Mouse (Mus musculus): ENCODE results near the gene Ttf2. TPM values are rescaled to one million over a fixed set of nuclear protein-coding genes. Genes with fewer than 3 reads are reported as not detected.

The Ttf2 gene
- polyA plus RNA-seq, 1 experiment from 2014 or later, result 12.2 TPM

GRCm38 (mm10) chr3:100940496-100941037, 28.9 kb downstream of the Ttf2 start:
- Histone ChIP-seq H3K9me3 (ENCODE audit: control insufficient read depth, low read length) (no peaks in the 10 kb centered on the region), H3K4me2 (ENCODE audit: low read length) (no peak overlapping the region), H3K4me3 (ENCODE audit: control insufficient read depth in 1 of 2, insufficient read depth in 1 of 2, low read depth in 1 of 2, low read length in 2 of 2) (no peak overlapping the region), H3K4me1 (ENCODE audit: control insufficient read depth in 2 of 2, insufficient read depth in 2 of 2, low read length in 2 of 2) (no peaks in the 10 kb centered on the region), H3K36me3 (ENCODE audit: control insufficient read depth, insufficient read depth, low read length) (peaks cover 86% of the 10 kb centered on the region), H3K9ac (ENCODE audit: low read length) (no peak overlapping the region), H3K27ac (replicated peaks in 1 of 2; ENCODE audit: control insufficient read depth in 1 of 2, insufficient read depth in 1 of 2, low read depth in 2 of 2, low read length in 2 of 2) (no peak overlapping the region), H3K27me3 (ENCODE audit: control insufficient read depth, insufficient read depth, low read length) (no peaks in the 10 kb centered on the region)
- ATAC-seq (ENCODE audit: insufficient number of reproducible peaks, insufficient read depth, low FRiP score, low read depth), result no peak
- 87% methylated on average over 4 of the region's 4 CpGs for WGBS

GRCm38 (mm10) chr3:100938211-100938610, 31.3 kb downstream of the Ttf2 start:
- H3K4me3 ChIP-seq (ENCODE audit: control insufficient read depth in 1 of 2, insufficient read depth in 1 of 2, low read depth in 1 of 2, low read length in 2 of 2), result no peak overlapping the region
- 90% methylated on average over 4 of the region's 4 CpGs for WGBS
- no peaks in the 10 kb centered on the region for H3K9me3 ChIP-seq (ENCODE audit: control insufficient read depth, low read length)
- no peak for ATAC-seq (ENCODE audit: insufficient number of reproducible peaks, insufficient read depth, low FRiP score, low read depth)
- H3K9ac ChIP-seq (ENCODE audit: low read length), result no peak overlapping the region
- H3K27me3 ChIP-seq (ENCODE audit: control insufficient read depth, insufficient read depth, low read length), result no peaks in the 10 kb centered on the region
- H3K4me2 ChIP-seq (ENCODE audit: low read length), result no peak overlapping the region
- H3K27ac ChIP-seq (replicated peaks in 1 of 2; ENCODE audit: control insufficient read depth in 1 of 2, insufficient read depth in 1 of 2, low read depth in 2 of 2, low read length in 2 of 2), result no peak overlapping the region
- peaks cover 84% of the 10 kb centered on the region for H3K36me3 ChIP-seq (ENCODE audit: control insufficient read depth, insufficient read depth, low read length)
- H3K4me1 ChIP-seq (ENCODE audit: control insufficient read depth in 2 of 2, insufficient read depth in 2 of 2, low read length in 2 of 2), result no peaks in the 10 kb centered on the region

- WGBS, result 96% methylated on average over 6 of the region's 6 CpGs
- H3K9ac ChIP-seq (ENCODE audit: low read length), result no peak overlapping the region
- no peaks in the 10 kb centered on the region for H3K27me3 ChIP-seq (ENCODE audit: control insufficient read depth, insufficient read depth, low read length)
- H3K27ac ChIP-seq (replicated peaks in 1 of 2; ENCODE audit: control insufficient read depth in 1 of 2, insufficient read depth in 1 of 2, low read depth in 2 of 2, low read length in 2 of 2), result no peak overlapping the region
- H3K4me1 ChIP-seq (ENCODE audit: control insufficient read depth in 2 of 2, insufficient read depth in 2 of 2, low read length in 2 of 2), result no peaks in the 10 kb centered on the region
- H3K4me3 ChIP-seq (ENCODE audit: control insufficient read depth in 1 of 2, insufficient read depth in 1 of 2, low read depth in 1 of 2, low read length in 2 of 2), result no peak overlapping the region
- H3K9me3 ChIP-seq (ENCODE audit: control insufficient read depth, low read length), result no peaks in the 10 kb centered on the region
- ATAC-seq (ENCODE audit: insufficient number of reproducible peaks, insufficient read depth, low FRiP score, low read depth), result no peak
- H3K36me3 ChIP-seq (ENCODE audit: control insufficient read depth, insufficient read depth, low read length), result peaks cover 85% of the 10 kb centered on the region
- H3K4me2 ChIP-seq (ENCODE audit: low read length), result no peak overlapping the region
Measured at GRCm38 (mm10) chr3:100936201-100936600, 33.3 kb downstream of the Ttf2 start.

- no peak for ATAC-seq (ENCODE audit: insufficient number of reproducible peaks, insufficient read depth, low FRiP score, low read depth)
- 90% methylated on average over 6 of the region's 6 CpGs for WGBS
- H3K4me1 ChIP-seq (ENCODE audit: control insufficient read depth in 2 of 2, insufficient read depth in 2 of 2, low read length in 2 of 2), result no peaks in the 10 kb centered on the region
- H3K36me3 ChIP-seq (ENCODE audit: control insufficient read depth, insufficient read depth, low read length), result peaks cover 85% of the 10 kb centered on the region
- H3K9ac ChIP-seq (ENCODE audit: low read length), result no peak overlapping the region
- H3K4me2 ChIP-seq (ENCODE audit: low read length), result no peak overlapping the region
- no peak overlapping the region for H3K27ac ChIP-seq (replicated peaks in 1 of 2; ENCODE audit: control insufficient read depth in 1 of 2, insufficient read depth in 1 of 2, low read depth in 2 of 2, low read length in 2 of 2)
- no peaks in the 10 kb centered on the region for H3K9me3 ChIP-seq (ENCODE audit: control insufficient read depth, low read length)
- H3K4me3 ChIP-seq (ENCODE audit: control insufficient read depth in 1 of 2, insufficient read depth in 1 of 2, low read depth in 1 of 2, low read length in 2 of 2), result no peak overlapping the region
- no peaks in the 10 kb centered on the region for H3K27me3 ChIP-seq (ENCODE audit: control insufficient read depth, insufficient read depth, low read length)
Measured at GRCm38 (mm10) chr3:100935521-100935920, 33.9 kb downstream of the Ttf2 start.

GRCm38 (mm10) chr3:100932077-100932944, 37.2 kb downstream of the Ttf2 start:
- no peak overlapping the region for H3K9ac ChIP-seq (ENCODE audit: low read length)
- no peak overlapping the region for H3K4me3 ChIP-seq (ENCODE audit: control insufficient read depth in 1 of 2, insufficient read depth in 1 of 2, low read depth in 1 of 2, low read length in 2 of 2)
- H3K4me1 ChIP-seq (ENCODE audit: control insufficient read depth in 2 of 2, insufficient read depth in 2 of 2, low read length in 2 of 2), result no peaks in the 10 kb centered on the region
- no peak for ATAC-seq (ENCODE audit: insufficient number of reproducible peaks, insufficient read depth, low FRiP score, low read depth)
- WGBS, result 70% methylated on average over 11 of the region's 11 CpGs
- no peaks in the 10 kb centered on the region for H3K27me3 ChIP-seq (ENCODE audit: control insufficient read depth, insufficient read depth, low read length)
- H3K36me3 ChIP-seq (ENCODE audit: control insufficient read depth, insufficient read depth, low read length), result peaks cover 83% of the 10 kb centered on the region
- no peak overlapping the region for H3K4me2 ChIP-seq (ENCODE audit: low read length)
- H3K9me3 ChIP-seq (ENCODE audit: control insufficient read depth, low read length), result no peaks in the 10 kb centered on the region
- H3K27ac ChIP-seq (replicated peaks in 1 of 2; ENCODE audit: control insufficient read depth in 1 of 2, insufficient read depth in 1 of 2, low read depth in 2 of 2, low read length in 2 of 2), result no peak overlapping the region

GRCm38 (mm10) chr3:100931332-100932076, 38.0 kb downstream of the Ttf2 start:
- Histone ChIP-seq H3K36me3 (ENCODE audit: control insufficient read depth, insufficient read depth, low read length) (peaks cover 82% of the 10 kb centered on the region), H3K9ac (ENCODE audit: low read length) (no peak overlapping the region), H3K4me2 (ENCODE audit: low read length) (no peak overlapping the region), H3K4me1 (ENCODE audit: control insufficient read depth in 2 of 2, insufficient read depth in 2 of 2, low read length in 2 of 2) (no peaks in the 10 kb centered on the region), H3K27ac (replicated peaks in 1 of 2; ENCODE audit: control insufficient read depth in 1 of 2, insufficient read depth in 1 of 2, low read depth in 2 of 2, low read length in 2 of 2) (no peak overlapping the region), H3K9me3 (ENCODE audit: control insufficient read depth, low read length) (no peaks in the 10 kb centered on the region), H3K27me3 (ENCODE audit: control insufficient read depth, insufficient read depth, low read length) (no peaks in the 10 kb centered on the region), H3K4me3 (ENCODE audit: control insufficient read depth in 1 of 2, insufficient read depth in 1 of 2, low read depth in 1 of 2, low read length in 2 of 2) (no peak overlapping the region)
- no peak for ATAC-seq (ENCODE audit: insufficient number of reproducible peaks, insufficient read depth, low FRiP score, low read depth)
- 90% methylated on average over 23 of the region's 23 CpGs for WGBS

- Histone ChIP-seq H3K27me3 (ENCODE audit: control insufficient read depth, insufficient read depth, low read length) (no peaks in the 10 kb centered on the region), H3K4me3 (ENCODE audit: control insufficient read depth in 1 of 2, insufficient read depth in 1 of 2, low read depth in 1 of 2, low read length in 2 of 2) (no peak overlapping the region), H3K4me1 (ENCODE audit: control insufficient read depth in 2 of 2, insufficient read depth in 2 of 2, low read length in 2 of 2) (peaks cover 12 to 27% of the 10 kb centered on the region in 2 experiments; a peak in 3 of 4 replicates), H3K36me3 (ENCODE audit: control insufficient read depth, insufficient read depth, low read length) (peaks cover 31% of the 10 kb centered on the region), H3K4me2 (ENCODE audit: low read length) (no peak overlapping the region), H3K9ac (ENCODE audit: low read length) (no peak overlapping the region), H3K27ac (replicated peaks in 1 of 2; ENCODE audit: control insufficient read depth in 1 of 2, insufficient read depth in 1 of 2, low read depth in 2 of 2, low read length in 2 of 2) (no peak overlapping the region), H3K9me3 (ENCODE audit: control insufficient read depth, low read length) (no peaks in the 10 kb centered on the region)
- ATAC-seq (ENCODE audit: insufficient number of reproducible peaks, insufficient read depth, low FRiP score, low read depth), result no peak
- 77% methylated on average over 16 of the region's 16 CpGs for WGBS
Measured at GRCm38 (mm10) chr3:100925176-100925575, 44.3 kb downstream of the Ttf2 start.

Measured in heart, embryonic 14.5 days (tissue).